Mouse (Mus musculus): Measurements from ENCODE around the gene Napb. TPM values are rescaled to one million over a fixed set of nuclear protein-coding genes. Genes with fewer than 3 reads are reported as not detected.
A peak's percentile ranks its signal among the peaks of the same experiment; 100 is the strongest.

Napb gene
- polyA plus RNA-seq, 1 experiment = 0.62 TPM

GRCm38 (mm10) chr2:148751893-148752813 lies 19.9 kb upstream of the Napb start:
- H3K79me2 ChIP-seq (ENCODE audit: control insufficient read depth, insufficient read depth) = no peaks in the 10 kb centered on the region
- no peak overlapping the region for H3K4me3 ChIP-seq (ENCODE audit: insufficient read depth, poor library complexity, severe bottlenecking)
- no peak for TF ChIP-seq USF1 (IDR thresholded peaks at IDR 0.05; ENCODE audit: low read depth)
- TF ChIP-seq MYOG (IDR thresholded peaks at IDR 0.05; ENCODE audit: control insufficient read depth, extremely low read depth, insufficient read length) = no peak
- TF ChIP-seq CTCF (IDR thresholded peaks at IDR 0.05; ENCODE audit: control insufficient read depth, insufficient read depth, insufficient read length) = no peak
- TF ChIP-seq MYOD1 (IDR thresholded peaks at IDR 0.05; ENCODE audit: control insufficient read depth, insufficient read length, low read depth) = no peak
- TF ChIP-seq FOSL1 (IDR thresholded peaks at IDR 0.05; ENCODE audit: insufficient read depth, low read length, poor library complexity, severe bottlenecking) = no peak
- no peak for TF ChIP-seq MAX (IDR thresholded peaks at IDR 0.05)
- no peak for TF ChIP-seq CEBPB (IDR thresholded peaks at IDR 0.05; ENCODE audit: low read depth)

GRCm38 (mm10) chr2:148750058-148750457 lies 17.8 kb upstream of the Napb start, which contains the start of gene Cstl1:
TSS of gene Cstl1 (plus strand) at chr2:148750358.
- no peak for TF ChIP-seq USF1 (IDR thresholded peaks at IDR 0.05; ENCODE audit: low read depth)
- no peak for TF ChIP-seq FOSL1 (IDR thresholded peaks at IDR 0.05; ENCODE audit: insufficient read depth, low read length, poor library complexity, severe bottlenecking)
- TF ChIP-seq MYOD1 (IDR thresholded peaks at IDR 0.05; ENCODE audit: control insufficient read depth, insufficient read length, low read depth) = no peak
- no peak for TF ChIP-seq CTCF (IDR thresholded peaks at IDR 0.05; ENCODE audit: control insufficient read depth, insufficient read depth, insufficient read length)
- no peak for TF ChIP-seq CEBPB (IDR thresholded peaks at IDR 0.05; ENCODE audit: low read depth)
- no peaks in the 10 kb centered on the region for H3K79me2 ChIP-seq (ENCODE audit: control insufficient read depth, insufficient read depth)

More at GRCm38 (mm10) chr2:148751893-148752813, 19.9 kb upstream of the Napb start:
- Histone ChIP-seq H3ac (ENCODE audit: control insufficient read depth, insufficient read length, low read depth) (no peak overlapping the region), H3K79me3 (ENCODE audit: low read depth) (no peaks in the 10 kb centered on the region), H3K36me3 (ENCODE audit: control insufficient read depth, insufficient read depth) (no peaks in the 10 kb centered on the region), H3K27me3 (ENCODE audit: control insufficient read depth, insufficient read depth, insufficient read length) (no peaks in the 10 kb centered on the region)

GRCm38 (mm10) chr2:148743846-148744407 lies 11.7 kb upstream of the Napb start:
- Histone ChIP-seq H3K4me3 (ENCODE audit: insufficient read depth, poor library complexity, severe bottlenecking) (no peak overlapping the region), H3K27me3 (ENCODE audit: control insufficient read depth, insufficient read depth, insufficient read length) (no peaks in the 10 kb centered on the region), H3K36me3 (ENCODE audit: control insufficient read depth, insufficient read depth) (no peaks in the 10 kb centered on the region), H3ac (ENCODE audit: control insufficient read depth, insufficient read length, low read depth) (no peak overlapping the region), H3K79me3 (ENCODE audit: low read depth) (no peaks in the 10 kb centered on the region), H3K79me2 (ENCODE audit: control insufficient read depth, insufficient read depth) (no peaks in the 10 kb centered on the region)
- TF ChIP-seq FOSL1 (IDR thresholded peaks at IDR 0.05; ENCODE audit: insufficient read depth, low read length, poor library complexity, severe bottlenecking) (no peak), MYOD1 (IDR thresholded peaks at IDR 0.05; ENCODE audit: control insufficient read depth, insufficient read length, low read depth) (no peak), MYOG (IDR thresholded peaks at IDR 0.05; ENCODE audit: control insufficient read depth, extremely low read depth, insufficient read length) (no peak), USF1 (IDR thresholded peaks at IDR 0.05; ENCODE audit: low read depth) (no peak), CTCF (IDR thresholded peaks at IDR 0.05; ENCODE audit: control insufficient read depth, insufficient read depth, insufficient read length) (no peak), MAX (IDR thresholded peaks at IDR 0.05) (no peak), CEBPB (IDR thresholded peaks at IDR 0.05; ENCODE audit: low read depth) (no peak)

More at GRCm38 (mm10) chr2:148750058-148750457, 17.8 kb upstream of the Napb start, which contains the start of gene Cstl1:
- H3K4me3 ChIP-seq (ENCODE audit: insufficient read depth, poor library complexity, severe bottlenecking) = no peak within 1 kb of the TSS
- no peaks in the 10 kb centered on the region for H3K36me3 ChIP-seq (ENCODE audit: control insufficient read depth, insufficient read depth)
- H3K27me3 ChIP-seq (ENCODE audit: control insufficient read depth, insufficient read depth, insufficient read length) = no peaks in the 10 kb centered on the region
- H3K79me3 ChIP-seq (ENCODE audit: low read depth) = no peaks in the 10 kb centered on the region
- H3ac ChIP-seq (ENCODE audit: control insufficient read depth, insufficient read length, low read depth) = no peak within 1 kb of the TSS

GRCm38 (mm10) chr2:148743001-148743400 lies 10.7 kb upstream of the Napb start:
- no peak overlapping the region for H3ac ChIP-seq (ENCODE audit: control insufficient read depth, insufficient read length, low read depth)
- H3K79me3 ChIP-seq (ENCODE audit: low read depth) = no peaks in the 10 kb centered on the region
- H3K79me2 ChIP-seq (ENCODE audit: control insufficient read depth, insufficient read depth) = no peaks in the 10 kb centered on the region
- no peaks in the 10 kb centered on the region for H3K27me3 ChIP-seq (ENCODE audit: control insufficient read depth, insufficient read depth, insufficient read length)
- no peak overlapping the region for H3K4me3 ChIP-seq (ENCODE audit: insufficient read depth, poor library complexity, severe bottlenecking)
- H3K36me3 ChIP-seq (ENCODE audit: control insufficient read depth, insufficient read depth) = no peaks in the 10 kb centered on the region
- TF ChIP-seq CTCF (IDR thresholded peaks at IDR 0.05; ENCODE audit: control insufficient read depth, insufficient read depth, insufficient read length) (no peak), FOSL1 (IDR thresholded peaks at IDR 0.05; ENCODE audit: insufficient read depth, low read length, poor library complexity, severe bottlenecking) (no peak), USF1 (IDR thresholded peaks at IDR 0.05; ENCODE audit: low read depth) (no peak), MYOD1 (IDR thresholded peaks at IDR 0.05; ENCODE audit: control insufficient read depth, insufficient read length, low read depth) (no peak), CEBPB (IDR thresholded peaks at IDR 0.05; ENCODE audit: low read depth) (no peak), MAX (IDR thresholded peaks at IDR 0.05) (no peak), MYOG (IDR thresholded peaks at IDR 0.05; ENCODE audit: control insufficient read depth, extremely low read depth, insufficient read length) (no peak)

GRCm38 (mm10) chr2:148731614-148732326 lies 497 bp downstream of the Napb start:
- no peak for TF ChIP-seq MYOG (IDR thresholded peaks at IDR 0.05; ENCODE audit: control insufficient read depth, extremely low read depth, insufficient read length)
- TF ChIP-seq USF1 (IDR thresholded peaks at IDR 0.05; ENCODE audit: low read depth) = no peak
- no peaks in the 10 kb centered on the region for H3K27me3 ChIP-seq (ENCODE audit: control insufficient read depth, insufficient read depth, insufficient read length)
- H3K36me3 ChIP-seq (ENCODE audit: control insufficient read depth, insufficient read depth) = no peaks in the 10 kb centered on the region
- peaks cover 2% of the 10 kb centered on the region for H3K79me3 ChIP-seq (ENCODE audit: low read depth)
- no peaks in the 10 kb centered on the region for H3K79me2 ChIP-seq (ENCODE audit: control insufficient read depth, insufficient read depth)
- H3ac ChIP-seq (ENCODE audit: control insufficient read depth, insufficient read length, low read depth) = peak overlapping the region; percentile 75
- H3K4me3 ChIP-seq (ENCODE audit: insufficient read depth, poor library complexity, severe bottlenecking) = peak overlapping the region; percentile 85
